Mouse (Mus musculus) brain, embryonic 18.5 days (tissue): ENCODE data around the gene Tcf7l2.

Source experiments
- DNase-seq: peaks from one replicate; pipeline ENCODE4 v3.0.0-alpha.2; 2012; ENCODE audit warnings: low read depth, low spot score

Gene Tcf7l2

DNA sequence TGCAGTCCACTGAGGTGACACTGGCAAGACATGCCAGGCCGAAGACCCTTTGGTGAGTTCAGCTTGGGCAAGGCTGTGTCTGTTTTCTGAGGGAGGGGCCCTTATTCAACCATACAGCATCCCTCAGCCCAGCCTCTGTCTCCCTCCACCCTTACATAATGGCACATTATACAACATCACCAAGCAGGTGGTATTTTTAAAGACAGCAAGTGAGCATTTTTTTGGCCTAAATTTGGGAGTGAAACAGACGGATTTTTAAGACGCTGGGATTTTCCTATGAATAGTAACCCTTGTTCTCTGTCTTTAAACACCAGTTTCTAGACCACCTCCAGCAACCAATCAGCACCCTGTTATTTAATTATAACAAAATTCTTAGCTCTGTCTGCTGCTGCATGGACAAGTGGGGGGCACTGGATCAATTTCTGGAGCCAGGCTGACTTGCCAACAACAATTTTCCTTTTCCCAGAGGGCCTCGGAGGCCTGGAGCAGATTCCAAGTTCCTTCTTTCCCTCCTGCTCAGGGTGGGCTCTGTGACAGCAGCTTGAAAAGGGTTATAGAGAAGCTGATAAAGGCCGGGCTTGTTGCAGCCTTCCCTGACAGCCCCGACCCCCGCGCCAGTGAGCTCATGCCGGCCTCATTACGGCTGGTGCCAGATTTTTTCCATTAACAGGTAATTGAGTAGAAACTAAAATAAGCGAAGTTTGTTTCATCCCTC is 199.1 kb downstream of the Tcf7l2 start:
- DNase-seq, result peak; percentile 49

DNA sequence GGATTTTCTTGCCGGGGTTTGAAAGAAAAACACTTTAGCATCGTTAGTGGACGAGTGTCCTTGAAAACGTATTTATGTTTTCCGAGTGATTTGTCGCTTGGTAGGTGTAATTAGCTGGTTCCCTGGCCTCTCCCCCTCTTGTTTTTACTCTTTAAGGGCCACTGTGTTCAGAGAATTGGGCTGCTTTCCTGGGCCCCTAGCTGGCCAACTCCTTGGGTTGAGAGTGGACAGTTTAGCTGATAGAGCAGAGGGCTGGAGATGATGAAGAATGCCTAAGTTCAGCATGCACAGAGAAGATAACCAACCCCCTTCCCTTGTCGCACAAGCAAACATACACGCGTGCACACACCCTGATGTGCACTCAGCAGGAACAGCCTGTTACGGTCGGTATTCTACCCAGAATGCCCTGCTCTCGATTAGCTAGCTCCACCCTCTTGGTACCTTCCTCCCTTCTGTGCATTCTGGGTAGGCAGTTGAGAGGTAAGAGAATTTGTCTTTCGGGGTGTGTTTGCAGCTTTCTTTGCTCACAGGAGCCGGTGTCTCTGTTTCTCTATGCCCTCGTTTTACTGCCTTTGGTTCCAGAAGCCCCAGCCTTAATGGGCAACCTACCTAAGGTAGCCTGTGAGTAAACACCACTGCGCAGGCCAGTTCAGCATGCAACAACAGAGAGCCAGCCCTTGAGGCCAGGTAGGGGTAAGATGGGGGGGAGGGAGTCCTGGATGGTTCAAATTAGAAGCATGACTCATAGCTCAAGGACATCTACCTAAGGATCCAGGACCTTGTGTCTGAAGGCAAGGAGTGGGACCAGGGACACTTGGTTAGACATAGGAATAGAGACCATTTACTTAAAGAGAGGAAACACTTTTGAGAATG is 199.9 kb downstream of the Tcf7l2 start:
- no peak for DNase-seq

DNA sequence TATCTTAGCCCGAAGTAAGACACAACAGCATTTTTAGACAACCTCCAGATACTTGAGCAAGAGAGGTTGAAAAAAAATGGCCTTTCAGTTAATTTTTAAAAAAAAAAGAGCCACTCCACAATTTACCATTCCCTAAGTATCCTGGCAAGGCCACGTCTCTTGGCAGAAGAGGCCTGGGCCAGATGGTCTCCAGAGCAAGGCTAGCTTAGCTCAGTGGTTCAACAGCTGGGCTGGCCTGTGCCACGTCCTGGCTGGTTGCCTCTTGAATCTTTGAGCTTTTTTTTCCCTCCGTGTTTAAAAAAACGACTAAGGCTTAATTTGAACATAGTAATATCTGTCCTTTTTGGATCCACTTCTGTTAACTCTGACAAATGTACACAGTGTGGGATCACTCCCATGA is 209.8 kb downstream of the Tcf7l2 start:
- no peak for DNase-seq

DNA sequence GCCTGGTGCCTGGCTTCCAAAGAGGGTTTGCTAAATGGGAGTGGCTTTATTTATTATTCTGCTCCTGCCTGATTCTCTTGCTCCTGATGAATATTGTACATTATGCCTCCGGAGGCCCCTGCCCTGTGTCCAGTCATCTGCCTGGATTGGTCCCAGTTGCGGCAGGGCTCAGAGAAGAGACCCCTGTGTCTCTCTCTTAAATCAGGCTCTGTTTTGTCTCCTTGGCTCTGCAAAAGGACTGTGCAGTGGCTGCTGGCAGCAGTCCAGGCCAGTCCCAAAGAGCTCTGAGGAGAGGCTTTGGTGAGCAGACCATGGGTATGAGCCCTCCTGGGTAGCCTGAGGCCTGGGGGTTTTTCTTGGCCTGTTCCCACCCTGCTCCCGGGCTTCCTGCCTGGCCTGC is 211.6 kb downstream of the Tcf7l2 start:
- DNase-seq, result peak; percentile 36

DNA sequence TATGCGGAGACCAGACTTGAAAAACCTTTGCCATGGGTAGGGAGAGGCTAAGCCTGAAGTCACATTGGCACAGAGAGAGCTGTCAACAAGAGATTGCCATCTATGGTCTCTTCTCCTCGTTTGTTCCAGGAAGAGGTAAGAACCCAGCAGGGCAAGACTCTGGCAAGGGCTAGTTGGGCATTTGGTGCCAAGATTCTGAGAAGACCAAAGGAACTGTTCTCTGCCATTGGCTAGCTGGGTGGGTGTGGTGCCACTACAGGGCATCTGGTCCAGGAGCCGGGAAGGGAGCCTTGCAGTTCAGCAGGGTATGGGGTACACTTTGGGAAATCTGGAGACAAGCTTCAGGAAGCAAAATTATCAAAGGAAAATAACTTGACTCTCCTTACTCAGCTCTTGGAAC is 213.5 kb downstream of the Tcf7l2 start:
- no peak for DNase-seq

DNA sequence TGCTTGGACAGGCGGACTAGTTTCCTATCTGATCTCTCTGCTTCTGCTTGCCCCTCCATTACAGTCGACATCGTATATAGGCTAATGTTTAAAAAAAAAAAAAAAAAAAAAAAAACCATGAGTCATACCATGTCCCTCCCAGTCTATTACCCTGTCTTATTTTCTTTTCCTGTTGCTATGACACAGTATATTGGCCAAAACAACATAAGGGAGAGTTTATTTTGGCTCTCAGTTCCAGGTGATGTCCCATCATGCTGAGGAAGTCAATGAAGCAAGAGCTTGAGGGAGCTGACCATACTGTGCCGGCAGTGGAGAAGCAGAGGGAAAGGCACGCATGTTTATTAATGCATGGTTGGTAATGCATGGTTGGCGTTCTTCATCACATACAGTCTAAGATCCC is 215.1 kb downstream of the Tcf7l2 start:
- no peak for DNase-seq

DNA sequence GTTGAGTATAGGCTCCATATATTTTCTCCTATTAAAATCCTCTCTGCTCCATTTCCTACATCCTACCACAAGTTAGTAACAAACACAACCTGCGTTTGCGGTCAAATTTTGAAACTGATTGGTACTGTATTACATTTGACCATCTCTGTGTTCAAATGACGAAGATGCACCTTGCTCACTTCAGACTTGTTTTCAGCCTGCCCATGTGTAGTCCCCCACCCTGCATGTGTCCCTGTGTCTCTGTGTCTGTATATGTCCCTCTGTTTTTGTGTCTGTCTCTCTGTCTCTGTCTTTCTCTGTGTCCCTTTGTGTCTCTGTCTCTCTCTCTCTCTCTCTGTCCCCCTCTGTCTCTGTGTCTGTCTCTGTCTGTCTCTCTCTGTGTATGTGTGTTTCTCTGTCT is 222.8 kb downstream of the Tcf7l2 start:
- no peak for DNase-seq

DNA sequence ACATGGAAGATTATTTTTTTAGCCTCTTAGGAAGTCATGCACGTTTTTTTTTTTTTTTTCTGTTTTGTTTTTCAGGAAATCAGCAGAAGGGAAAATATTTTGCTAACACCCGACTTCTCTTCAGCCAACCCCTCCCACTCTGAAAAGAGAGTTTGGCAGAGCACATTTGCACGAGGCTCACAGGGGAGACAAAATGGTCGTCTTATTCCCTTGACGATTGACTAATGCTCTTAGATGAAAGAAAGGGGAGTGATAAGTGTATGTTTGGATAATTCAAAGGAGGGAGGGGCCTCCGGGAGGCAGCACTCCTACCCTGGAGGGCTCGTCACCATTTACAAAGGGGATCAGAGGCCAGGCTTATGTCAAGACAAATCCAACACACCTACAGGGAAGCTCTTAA is 224.4 kb downstream of the Tcf7l2 start:
- DNase-seq, result no peak

DNA sequence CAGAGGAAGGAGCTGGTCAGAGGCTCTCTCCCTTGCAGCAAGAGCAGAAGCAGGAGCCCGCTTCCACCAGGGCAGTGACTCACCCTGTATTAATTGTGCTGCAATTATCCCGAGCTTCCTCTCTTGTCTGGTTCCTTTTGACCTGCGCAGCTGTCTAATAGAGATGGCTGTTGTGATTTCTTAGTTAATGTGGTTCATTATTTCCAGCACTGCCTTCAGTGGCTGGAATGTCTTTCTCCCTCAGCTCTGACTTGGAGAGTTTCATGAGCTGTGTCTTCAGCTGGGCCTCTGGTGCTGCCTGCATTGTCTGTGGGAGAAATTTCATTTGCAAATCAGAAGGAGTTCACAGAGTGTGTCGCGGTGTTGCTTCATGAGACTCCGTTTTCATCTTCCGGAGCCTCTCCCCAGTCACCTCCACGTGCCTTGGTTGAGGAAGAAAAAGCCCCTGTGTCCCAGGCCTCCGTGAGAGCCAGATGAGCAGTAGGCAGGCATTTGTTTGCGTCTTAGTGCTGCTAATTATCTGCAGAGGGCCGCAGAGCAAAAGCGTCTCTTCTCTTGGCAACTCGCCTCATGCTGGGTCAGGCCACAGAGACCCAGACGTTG is 228.4 kb downstream of the Tcf7l2 start:
- no peak for DNase-seq

DNA sequence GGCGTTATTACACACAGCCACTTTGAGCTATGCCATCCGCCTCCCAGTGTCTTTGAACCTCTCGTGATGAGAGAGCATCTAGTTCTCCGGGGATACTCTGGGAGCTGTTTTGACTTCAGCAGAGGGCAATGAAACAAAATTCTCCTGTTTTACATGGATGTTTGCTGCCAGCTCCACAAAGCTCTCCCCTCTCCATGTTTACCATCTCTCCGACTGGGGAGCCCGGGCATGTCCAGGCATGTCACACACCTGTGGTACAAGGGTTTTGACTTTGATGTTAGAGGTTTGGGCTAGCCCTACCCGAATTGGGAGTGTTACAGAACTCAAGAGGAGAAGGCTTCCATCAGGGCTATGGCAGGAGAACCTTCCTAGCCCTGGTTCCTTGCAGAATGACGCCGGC is 234.5 kb downstream of the Tcf7l2 start:
- no peak for DNase-seq
